15 mouse cellular contexts compared by ENCODE assay signal in the genomic region with DNA sequence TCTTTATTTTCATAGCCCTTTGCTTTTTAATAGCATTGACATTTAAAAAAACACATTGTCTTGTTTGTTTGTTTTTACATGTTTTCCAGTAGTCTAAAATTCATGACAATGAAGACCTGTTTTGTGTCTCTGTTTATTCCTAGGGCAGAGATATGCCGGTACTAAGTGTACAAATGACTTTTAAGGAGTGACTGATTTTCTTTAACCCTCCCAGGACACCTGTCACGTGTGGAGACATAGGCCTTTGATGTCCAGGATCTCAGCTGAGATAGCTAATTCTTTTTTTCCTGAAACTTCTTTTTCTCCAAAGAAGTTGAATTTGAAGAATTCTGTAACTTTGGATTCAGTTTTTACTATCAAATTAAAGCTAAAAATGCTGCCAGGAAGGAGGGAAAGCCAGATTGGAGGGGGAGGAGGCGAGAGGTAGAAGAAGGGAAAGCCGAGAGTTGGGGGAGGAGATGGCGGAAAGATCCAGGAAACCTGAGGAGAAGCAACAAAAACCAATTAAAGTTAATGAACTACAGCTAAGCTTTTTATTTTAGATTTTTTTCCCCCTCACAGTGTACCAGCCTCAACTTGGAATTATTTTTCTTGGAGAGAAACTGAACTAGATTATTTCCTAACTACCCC.
DNase-seq lines count a peak whose midpoint lies in the region; ATAC-seq and TF ChIP-seq lines count a peak whose summit lies in the region.
"Had no signal": no experiment of that assay in that cellular context is flagged by ENCODE, and none has a peak within 500 bp of the region (broad histone marks: within the 10 kb centered on the region; RNA-seq: fewer than 3 reads in every experiment).

No protein-coding gene starts in this region.

- TF ChIP-seq CTCF in cortical plate, adult 2 months (IDR thresholded peaks at IDR 0.05; ENCODE audit: extremely low read depth, insufficient read depth, low read length), result no peak

- H3K4me3 ChIP-seq in kidney, embryonic 14.5 days (ENCODE audit: low read length), result no peak overlapping the region
- H3K4me3 ChIP-seq in cortical plate, adult 2 months (ENCODE audit: insufficient read depth, low read length), result no peak overlapping the region
- H3K4me3 ChIP-seq: heart, embryonic 12.5 days; layer of hippocampus, adult 2 months; limb, embryonic 15.5 days had no signal

- H3K27me3 ChIP-seq in kidney, embryonic 14.5 days (ENCODE audit: control insufficient read depth, insufficient read depth, low read length), result no peaks in the 10 kb centered on the region
- H3K27me3 ChIP-seq: CH12.LX; heart, embryonic 12.5 days; limb, embryonic 15.5 days; Patski had no signal

- H3K27ac ChIP-seq in kidney, embryonic 14.5 days (ENCODE audit: low read depth, low read length), result no peak overlapping the region
- 0 out of 2 replicates have a peak overlapping the region, but pooled peaks have one; percentile 12 for H3K27ac ChIP-seq in cortical plate, adult 2 months (ENCODE audit: insufficient read depth, low read length)
- H3K27ac ChIP-seq: layer of hippocampus, adult 2 months; limb, embryonic 15.5 days had no signal

- H3K4me1 ChIP-seq in kidney, embryonic 14.5 days (ENCODE audit: control insufficient read depth, insufficient read depth, low read length), result 0 out of 2 replicates have a peak, but pooled peaks cover 4% of the 10 kb centered on the region
- H3K4me1 ChIP-seq in cortical plate, adult 2 months (ENCODE audit: control insufficient read depth, insufficient read depth, low read length), result no peaks in the 10 kb centered on the region

- H3K9me3 ChIP-seq in kidney, embryonic 14.5 days (ENCODE audit: control insufficient read depth, low read length), result no peaks in the 10 kb centered on the region; the same call in 1 of the 2 replicates
- H3K9me3 ChIP-seq: heart, embryonic 12.5 days; limb, embryonic 15.5 days had no signal

- DNase-seq in kidney, adult 8-10 months, result no peak
- DNase-seq in brain, adult 2 months (ENCODE audit: low read depth, low spot score), result peak; percentile 88
- peak; percentile 47 to 96 for DNase-seq in left cerebral cortex, postnatal 25 days (ENCODE audit: low spot score in 2 of 2)
- DNase-seq in c-Kit-positive CD71-positive TER-119-positive erythroid progenitor cells, embryonic 14.5 days (ENCODE audit: low spot score), result no peak
- DNase-seq: adrenal gland, adult 2 months; embryo, embryonic 11 days had no signal

- no peak overlapping the region for H3K4me2 ChIP-seq in kidney, embryonic 14.5 days (replicated peaks; ENCODE audit: low read depth, low read length)
- H3K4me2 ChIP-seq: heart, embryonic 12.5 days; limb, embryonic 15.5 days had no signal

- H3K36me3 ChIP-seq in kidney, embryonic 14.5 days (ENCODE audit: control insufficient read depth, insufficient read depth, low read length), result no peaks in the 10 kb centered on the region
- H3K36me3 ChIP-seq: heart, embryonic 12.5 days; limb, embryonic 15.5 days had no signal

- 24% methylated on average over 5 of the region's 5 CpGs for WGBS in kidney, embryonic 14.5 days

- TF ChIP-seq POLR2A in cortical plate, adult 2 months (IDR thresholded peaks at IDR 0.05; ENCODE audit: extremely low read depth, insufficient read depth, low read length), result no peak

- ATAC-seq in kidney, embryonic 14.5 days (ENCODE audit: low FRiP score, low TSS enrichment), result peak; percentile 93
- ATAC-seq in granulocyte monocyte progenitor cell, adult 5-6 weeks (replicated peaks; ENCODE audit: poor library complexity, severe bottlenecking), result no peak
- no peak for ATAC-seq in megakaryocyte, adult 5-6 weeks (ENCODE audit: poor library complexity, severe bottlenecking)
- ATAC-seq: Patski had no signal

- intact Hi-C loops in left cerebral cortex, postnatal 25 days (cut with DNase I), result loop anchor here (2.0 to 10.0 kb wide), 7 partner anchors 188 to 748 kb away; no protein-coding TSS in a partner anchor

- H3K9ac ChIP-seq in kidney, embryonic 14.5 days (ENCODE audit: low read depth, low read length), result no peak overlapping the region
- H3K9ac ChIP-seq: heart, embryonic 12.5 days; limb, embryonic 15.5 days had no signal

Comparison
In these comparisons a context has a peak if more than half of its experiments do, and no peak if none do; other contexts are left out.
1. DNase-seq: peak in brain, adult 2 months (single experiment) and left cerebral cortex, postnatal 25 days (2 of 2); none in kidney, adult 8-10 months (0 of 2) and c-Kit-positive CD71-positive TER-119-positive erythroid progenitor cells, embryonic 14.5 days (single experiment).